Mouse (Mus musculus): ENCODE measurements around the gene Gm13420.

DNA sequence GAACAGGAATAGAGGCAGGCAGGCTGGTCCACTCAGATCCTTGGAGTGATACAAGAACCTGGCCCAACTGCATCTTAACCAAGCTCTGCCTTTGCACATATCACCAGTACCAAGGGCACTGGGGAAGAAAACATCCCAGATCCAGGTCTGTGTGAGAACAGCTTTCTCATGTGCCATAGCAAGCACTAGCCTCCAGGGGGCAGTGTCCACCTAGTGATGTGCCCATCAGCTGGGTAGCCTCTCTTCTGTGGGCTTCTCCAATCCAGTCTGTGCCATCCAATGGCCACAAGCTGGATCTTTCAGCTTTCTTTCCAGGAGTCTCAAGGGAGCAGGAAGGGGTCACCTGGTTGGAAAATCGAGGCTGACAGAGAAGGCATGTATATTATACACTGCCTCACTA lies 13.3 kb upstream of the Gm13420 start:
- TF ChIP-seq POLR2A (IDR thresholded peaks at IDR 0.05; ENCODE audit: borderline replicate concordance, extremely low read depth, insufficient read depth, insufficient read length, poor library complexity, severe bottlenecking): no peak
- peak; percentile 87 for TF ChIP-seq CTCF (IDR thresholded peaks at IDR 0.05; ENCODE audit: borderline replicate concordance, extremely low read depth, insufficient read depth, insufficient read length)

Measured in brain, embryonic 14.5 days (tissue).